Comparison of ENCODE assay signal across 13 mouse cellular contexts in genomic region chr13:14306617-14307016, GRCm38 (mm10).
DNase-seq lines count a peak whose midpoint lies in the region; ATAC-seq and TF ChIP-seq lines count a peak whose summit lies in the region.
"Had no signal": no experiment of that assay in that cellular context is flagged by ENCODE, and none has a peak within 500 bp of the region (broad histone marks: within the 10 kb centered on the region; RNA-seq: fewer than 3 reads in every experiment).

No protein-coding gene starts in this region.

- no peaks in the 10 kb centered on the region for H3K27me3 ChIP-seq in hindbrain, embryonic 11.5 days (ENCODE audit: control insufficient read depth, insufficient read depth, low read length)
- H3K27me3 ChIP-seq in hindbrain, embryonic 14.5 days (ENCODE audit: control insufficient read depth, insufficient read depth, low read length), result no peaks in the 10 kb centered on the region
- H3K27me3 ChIP-seq in lung, postnatal 0 days (replicated peaks; ENCODE audit: insufficient read depth, low read length), result no peaks in the 10 kb centered on the region

- no peaks in the 10 kb centered on the region for H3K9me3 ChIP-seq in hindbrain, embryonic 11.5 days (ENCODE audit: control insufficient read depth, low read length)
- H3K9me3 ChIP-seq in hindbrain, embryonic 14.5 days (ENCODE audit: control insufficient read depth, low read length), result no peaks in the 10 kb centered on the region
- H3K9me3 ChIP-seq in lung, postnatal 0 days (ENCODE audit: low read length), result no peaks in the 10 kb centered on the region

- peak; percentile 38 for TF ChIP-seq CTCF in lung, postnatal 0 days (IDR thresholded peaks at IDR 0.05)

- no peak overlapping the region for H3K9ac ChIP-seq in hindbrain, embryonic 11.5 days (ENCODE audit: low read depth, low read length)
- H3K9ac ChIP-seq in hindbrain, embryonic 14.5 days, result no peak overlapping the region
- no peak overlapping the region for H3K9ac ChIP-seq in lung, postnatal 0 days (replicated peaks; ENCODE audit: low read depth)

- DNase-seq in hindbrain, embryonic 11.5 days (ENCODE audit: low spot score), result peak; percentile 10
- DNase-seq in hindbrain, embryonic 14.5 days (ENCODE audit: low spot score), result no peak
- DNase-seq in lung, postnatal 0 days (ENCODE audit: low spot score), result no peak
- no peak for DNase-seq in lung, postnatal 25 days (ENCODE audit: low spot score)
- DNase-seq in ES-CJ7 (ENCODE audit: low read depth, low spot score), result peak; percentile 40
- peak; percentile 16 for DNase-seq in induced T-regulatory cell, adult 2 months (ENCODE audit: low read depth)
- no peak for DNase-seq in frontal cortex, postnatal 25 days (ENCODE audit: low spot score in 2 of 2)
- DNase-seq in spleen, postnatal 4 days (ENCODE audit: low spot score in 2 of 2), result no peak
- DNase-seq: cerebellum, adult 9-11 months; kidney, adult 11 months; lung, adult 18-20 months had no signal

- no peak for ATAC-seq in hindbrain, embryonic 11.5 days (ENCODE audit: low FRiP score)
- no peak for ATAC-seq in hindbrain, embryonic 14.5 days (ENCODE audit: low FRiP score)
- no peak for ATAC-seq in lung, postnatal 0 days

- TF ChIP-seq EP300 in lung, postnatal 0 days (IDR thresholded peaks at IDR 0.05), result no peak

- H3K4me3 ChIP-seq in hindbrain, embryonic 11.5 days (ENCODE audit: low read depth, low read length), result no peak overlapping the region
- H3K4me3 ChIP-seq in hindbrain, embryonic 14.5 days (replicated peaks; ENCODE audit: low read length), result no peak overlapping the region
- H3K4me3 ChIP-seq in lung, postnatal 0 days (ENCODE audit: low read depth, low read length), result no peak overlapping the region
- H3K4me3 ChIP-seq: erythroblast, embryonic 14.5 days; myocyte had no signal

- no peaks in the 10 kb centered on the region for H3K4me1 ChIP-seq in hindbrain, embryonic 11.5 days (replicated peaks; ENCODE audit: control insufficient read depth, insufficient read depth, low read length)
- H3K4me1 ChIP-seq in hindbrain, embryonic 14.5 days (replicated peaks; ENCODE audit: control insufficient read depth, insufficient read depth, low read length), result no peaks in the 10 kb centered on the region
- no peaks in the 10 kb centered on the region for H3K4me1 ChIP-seq in lung, postnatal 0 days (ENCODE audit: insufficient read depth, low read depth, low read length)

- H3K36me3 ChIP-seq in hindbrain, embryonic 11.5 days (ENCODE audit: control insufficient read depth, insufficient read depth, low read length), result no peaks in the 10 kb centered on the region
- H3K36me3 ChIP-seq in hindbrain, embryonic 14.5 days (replicated peaks; ENCODE audit: control insufficient read depth, insufficient read depth), result peaks cover 54% of the 10 kb centered on the region
- no peaks in the 10 kb centered on the region for H3K36me3 ChIP-seq in lung, postnatal 0 days (ENCODE audit: insufficient read depth, low read length)

- no peak overlapping the region for H3K4me2 ChIP-seq in hindbrain, embryonic 11.5 days (replicated peaks; ENCODE audit: low read depth, low read length)
- H3K4me2 ChIP-seq in hindbrain, embryonic 14.5 days (replicated peaks), result no peak overlapping the region
- no peak overlapping the region for H3K4me2 ChIP-seq in lung, postnatal 0 days (replicated peaks; ENCODE audit: low read depth, low read length)

- WGBS in hindbrain, embryonic 11.5 days, result 42% methylated on average over 8 of the region's 8 CpGs
- 41% methylated on average over 8 of the region's 8 CpGs for WGBS in hindbrain, embryonic 14.5 days
- 24% methylated on average over 8 of the region's 8 CpGs for WGBS in lung, postnatal 0 days

- H3K27ac ChIP-seq in hindbrain, embryonic 11.5 days (ENCODE audit: low read depth, low read length), result no peak overlapping the region
- H3K27ac ChIP-seq in hindbrain, embryonic 14.5 days, result no peak overlapping the region
- no peak overlapping the region for H3K27ac ChIP-seq in lung, postnatal 0 days (ENCODE audit: low read length)

Comparison
In these comparisons a context has a peak if more than half of its experiments do, and no peak if none do; other contexts are left out.
1. DNase-seq: peak in hindbrain, embryonic 11.5 days (single experiment), ES-CJ7 (single experiment) and induced T-regulatory cell, adult 2 months (single experiment); none in hindbrain, embryonic 14.5 days (single experiment), lung, postnatal 0 days (single experiment), lung, postnatal 25 days (single experiment), frontal cortex, postnatal 25 days (0 of 2) and spleen, postnatal 4 days (0 of 2).